Mouse (Mus musculus) duodenum, adult 2 months (tissue): ENCODE data around the gene Lemd1. TPM values are rescaled to one million over a fixed set of nuclear protein-coding genes. Genes with fewer than 3 reads are reported as not detected.

ENCODE experiments used
- polyA plus RNA-seq: library from polyadenylated mRNA; depleted of rRNA; stranded (reverse); fragments of >200 nt; gene quantifications from 2 replicates; pipeline ENCODE4 v1.2.3, GENCODE M21; 2012; ENCODE audit warnings: low replicate concordance; rRNA removed

Gene Lemd1
- not detected in 2 replicates for polyA plus RNA-seq

GRCm38 (mm10) chr1:132191093-132191785 lies at the start of gene Lemd1, which contains the start of gene AC124108.1:
TSS of gene Lemd1 (plus strand) at chr1:132191431.
TSS of gene AC124108.1 (plus strand) at chr1:132191457.

GRCm38 (mm10) chr1:132229667-132230066 lies 38.4 kb downstream of the Lemd1 start, which contains the start of gene Gm10188:
TSS of gene Gm10188 (minus strand) at chr1:132229767.

GRCm38 (mm10) chr1:132298425-132298800 lies 107.2 kb downstream of the Lemd1 start, which contains the start of gene Klhdc8a:
TSS of gene Klhdc8a (plus strand) at chr1:132298626.

Other genes with a start within 250 kb of the Lemd1 start
- gene Slc45a3, start 228.5 kb upstream of the Lemd1 start, polyA plus RNA-seq, result 2.1 and 12.5 TPM in 2 replicates
- 7.6 and 11.7 TPM in 2 replicates for gene Elk4, start 183.8 kb upstream of the Lemd1 start, polyA plus RNA-seq
- 11.2 and 36.9 TPM in 2 replicates for gene Mfsd4a, start 123.4 kb upstream of the Lemd1 start, polyA plus RNA-seq
- gene Cdk18, start 51.7 kb upstream of the Lemd1 start, polyA plus RNA-seq, result 153 and 183 TPM in 2 replicates
- gene AC124108.1, start within 50 bp of the Lemd1 start, polyA plus RNA-seq, result not detected in 2 replicates
- not detected in 2 replicates for gene Gm10188, start 38.3 kb downstream of the Lemd1 start, polyA plus RNA-seq
- gene Klhdc8a, start 107.2 kb downstream of the Lemd1 start, polyA plus RNA-seq, result 0.71 and 0.77 TPM in 2 replicates
- 17.4 and 74.3 TPM in 2 replicates for gene Nuak2, start 124.7 kb downstream of the Lemd1 start, polyA plus RNA-seq
- gene Tmcc2, start 199.8 kb downstream of the Lemd1 start, polyA plus RNA-seq, result 3.5 and 3.8 TPM in 2 replicates
- gene Dstyk, start 226.1 kb downstream of the Lemd1 start, polyA plus RNA-seq, result 1.8 and 2.6 TPM in 2 replicates